Mouse (Mus musculus): ENCODE results near the gene Olfr1309. TPM values are rescaled to one million over a fixed set of nuclear protein-coding genes. Genes with fewer than 3 reads are reported as not detected.

Olfr1309 gene
- polyA plus RNA-seq (2014; fragmentation: Illumina TruSeq; extraction: RNeasy Lipid Tissue Mini Kit (QIAGEN cat#74804); ENCODE audit: low read depth, low replicate concordance) = not detected

DNA sequence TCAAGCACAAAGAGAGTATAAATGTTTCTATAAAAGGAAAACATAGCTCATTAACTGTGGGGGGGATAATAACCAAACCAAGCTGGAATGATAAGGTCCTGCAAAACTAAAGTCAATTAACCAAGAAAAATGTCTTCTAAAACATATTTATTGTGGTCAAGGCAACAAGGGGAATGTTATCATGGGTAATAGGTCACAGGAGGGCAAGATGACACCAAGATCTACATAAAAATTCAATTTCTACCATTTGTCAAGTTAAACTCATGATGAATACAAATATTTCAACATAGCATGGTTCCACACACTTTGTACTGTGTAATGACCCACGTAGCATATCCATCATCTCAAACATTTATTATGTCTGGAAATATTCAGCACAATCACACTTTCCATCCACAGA lies at the start of gene Olfr1309:
Gene Olfr1309 (minus strand): TSS at position 101 of the 400 bp plus-strand sequence.

DNA sequence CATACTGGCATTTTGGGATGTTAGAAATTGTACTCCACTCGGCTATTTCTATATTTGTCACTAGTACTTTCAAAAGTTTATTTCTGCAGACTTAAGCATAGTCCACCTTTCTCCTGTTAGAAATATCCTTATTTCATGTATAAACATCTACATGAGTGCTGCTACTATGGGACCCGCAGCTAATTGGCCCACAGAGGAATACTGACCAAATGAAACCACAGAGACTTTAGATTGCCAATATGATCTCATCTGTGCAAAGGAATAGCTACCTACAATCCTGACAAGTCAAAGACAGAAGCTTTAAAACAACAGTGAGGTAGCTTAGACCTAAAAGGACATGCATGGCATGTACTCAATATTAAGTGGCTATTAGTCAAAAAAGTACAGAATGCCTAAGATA lies 34.2 kb upstream of the Olfr1309 start, which contains the start of gene Olfr1311:
Gene Olfr1311 (minus strand): TSS at position 101 of the 400 bp plus-strand sequence.

DNA sequence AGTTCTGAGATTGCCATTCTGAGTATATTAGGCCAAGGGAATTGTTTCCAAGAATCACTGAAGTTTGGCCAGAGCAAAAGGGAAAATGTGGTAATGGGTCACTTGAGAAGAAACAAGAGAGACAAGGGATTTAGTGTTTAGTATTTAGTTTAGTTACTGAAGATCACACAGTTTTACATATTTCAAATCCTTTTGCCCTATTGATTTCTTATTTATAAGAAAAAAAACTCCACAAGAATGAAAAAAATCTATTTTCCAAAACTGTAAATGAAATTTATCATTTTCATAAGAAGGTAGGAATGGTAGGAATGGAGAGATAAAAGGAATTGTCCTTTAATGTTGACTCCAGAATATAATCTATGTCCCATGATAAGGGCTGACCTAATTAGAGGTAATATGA lies 22.5 kb upstream of the Olfr1309 start, which contains the start of gene Olfr1310:
Gene Olfr1310 (minus strand): TSS at position 101 of the 400 bp plus-strand sequence.

DNA sequence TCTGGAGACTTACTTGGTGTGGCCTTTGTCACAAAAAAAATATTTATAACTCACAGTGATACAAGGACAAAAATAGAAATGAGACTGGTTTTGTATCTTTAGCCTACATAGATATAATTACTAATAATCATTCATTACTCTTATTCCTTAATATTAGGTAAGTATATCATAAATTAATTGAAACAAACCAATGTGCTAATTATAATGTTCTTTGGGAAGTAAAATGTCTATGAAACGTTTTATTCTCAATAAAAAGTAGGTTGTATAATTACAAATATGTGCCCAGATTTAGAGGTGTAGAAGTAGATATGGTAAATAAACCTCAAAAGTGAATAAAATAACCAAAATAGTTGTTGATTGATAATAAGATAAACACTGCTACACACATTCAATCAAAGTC lies 25.2 kb downstream of the Olfr1309 start, which contains the start of gene Olfr1308:
Gene Olfr1308 (minus strand): TSS at position 101 of the 400 bp plus-strand sequence.

DNA sequence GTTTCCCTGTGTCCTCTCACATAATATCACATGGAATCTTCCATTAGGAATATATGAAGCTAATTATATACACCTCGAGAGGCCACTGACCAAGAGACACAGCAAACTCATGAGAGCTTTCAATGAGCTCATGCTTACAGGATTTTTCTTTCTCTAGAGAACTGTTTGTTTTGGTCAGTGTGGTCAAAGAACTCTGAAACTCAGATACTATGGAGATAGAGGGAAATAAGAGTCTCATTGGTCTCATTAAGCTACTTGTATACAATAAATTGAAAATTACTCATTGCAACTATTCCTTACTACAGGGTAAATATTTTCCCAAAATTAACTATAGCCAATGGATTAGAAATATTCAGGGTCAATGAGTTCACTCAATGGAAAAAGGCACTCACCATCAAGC lies 40.7 kb downstream of the Olfr1309 start, which contains the start of gene Olfr1307:
Gene Olfr1307 (minus strand): TSS at position 101 of the 400 bp plus-strand sequence.

Other genes starting within 250 kb of the Olfr1309 start
- not detected for gene Olfr1301, start 239.3 kb downstream of the Olfr1309 start, polyA plus RNA-seq (2014; fragmentation: Illumina TruSeq; extraction: RNeasy Lipid Tissue Mini Kit (QIAGEN cat#74804); ENCODE audit: low read depth, low replicate concordance)
- not detected for gene Olfr1302, start 212.9 kb downstream of the Olfr1309 start, polyA plus RNA-seq (2014; fragmentation: Illumina TruSeq; extraction: RNeasy Lipid Tissue Mini Kit (QIAGEN cat#74804); ENCODE audit: low read depth, low replicate concordance)
- not detected for gene Olfr1303, start 169.9 kb downstream of the Olfr1309 start, polyA plus RNA-seq (2014; fragmentation: Illumina TruSeq; extraction: RNeasy Lipid Tissue Mini Kit (QIAGEN cat#74804); ENCODE audit: low read depth, low replicate concordance)
- gene Olfr1305, start 113.1 kb downstream of the Olfr1309 start, polyA plus RNA-seq (2014; fragmentation: Illumina TruSeq; extraction: RNeasy Lipid Tissue Mini Kit (QIAGEN cat#74804); ENCODE audit: low read depth, low replicate concordance) = not detected
- gene Olfr1306, start 74.0 kb downstream of the Olfr1309 start, polyA plus RNA-seq (2014; fragmentation: Illumina TruSeq; extraction: RNeasy Lipid Tissue Mini Kit (QIAGEN cat#74804); ENCODE audit: low read depth, low replicate concordance) = not detected
- gene Olfr1307, start 40.8 kb downstream of the Olfr1309 start, polyA plus RNA-seq (2014; fragmentation: Illumina TruSeq; extraction: RNeasy Lipid Tissue Mini Kit (QIAGEN cat#74804); ENCODE audit: low read depth, low replicate concordance) = not detected
- gene Olfr1308, start 25.3 kb downstream of the Olfr1309 start, polyA plus RNA-seq (2014; fragmentation: Illumina TruSeq; extraction: RNeasy Lipid Tissue Mini Kit (QIAGEN cat#74804); ENCODE audit: low read depth, low replicate concordance) = not detected
- gene Olfr1310, start 22.4 kb upstream of the Olfr1309 start, polyA plus RNA-seq (2014; fragmentation: Illumina TruSeq; extraction: RNeasy Lipid Tissue Mini Kit (QIAGEN cat#74804); ENCODE audit: low read depth, low replicate concordance) = not detected
- gene Olfr1311, start 34.1 kb upstream of the Olfr1309 start, polyA plus RNA-seq (2014; fragmentation: Illumina TruSeq; extraction: RNeasy Lipid Tissue Mini Kit (QIAGEN cat#74804); ENCODE audit: low read depth, low replicate concordance) = not detected
- not detected for gene Olfr1312, start 60.0 kb upstream of the Olfr1309 start, polyA plus RNA-seq (2014; fragmentation: Illumina TruSeq; extraction: RNeasy Lipid Tissue Mini Kit (QIAGEN cat#74804); ENCODE audit: low read depth, low replicate concordance)
- not detected for gene Olfr1313, start 87.6 kb upstream of the Olfr1309 start, polyA plus RNA-seq (2014; fragmentation: Illumina TruSeq; extraction: RNeasy Lipid Tissue Mini Kit (QIAGEN cat#74804); ENCODE audit: low read depth, low replicate concordance)
- gene Olfr1314, start 106.5 kb upstream of the Olfr1309 start, polyA plus RNA-seq (2014; fragmentation: Illumina TruSeq; extraction: RNeasy Lipid Tissue Mini Kit (QIAGEN cat#74804); ENCODE audit: low read depth, low replicate concordance) = not detected
- gene Olfr1315-ps1, start 125.2 kb upstream of the Olfr1309 start, polyA plus RNA-seq (2014; fragmentation: Illumina TruSeq; extraction: RNeasy Lipid Tissue Mini Kit (QIAGEN cat#74804); ENCODE audit: low read depth, low replicate concordance) = not detected
- gene Olfr1316, start 144.7 kb upstream of the Olfr1309 start, polyA plus RNA-seq (2014; fragmentation: Illumina TruSeq; extraction: RNeasy Lipid Tissue Mini Kit (QIAGEN cat#74804); ENCODE audit: low read depth, low replicate concordance) = not detected
- not detected for gene Olfr1317, start 150.0 kb upstream of the Olfr1309 start, polyA plus RNA-seq (2014; fragmentation: Illumina TruSeq; extraction: RNeasy Lipid Tissue Mini Kit (QIAGEN cat#74804); ENCODE audit: low read depth, low replicate concordance)
- not detected for gene Olfr1318, start 163.9 kb upstream of the Olfr1309 start, polyA plus RNA-seq (2014; fragmentation: Illumina TruSeq; extraction: RNeasy Lipid Tissue Mini Kit (QIAGEN cat#74804); ENCODE audit: low read depth, low replicate concordance)
- gene Lpcat4, start 249.2 kb upstream of the Olfr1309 start, polyA plus RNA-seq (2014; fragmentation: Illumina TruSeq; extraction: RNeasy Lipid Tissue Mini Kit (QIAGEN cat#74804); ENCODE audit: low read depth, low replicate concordance) = not detected